Mouse (Mus musculus): Measurements from ENCODE around the gene Sall2.

GRCm38 (mm10) chr14:52315283-52315780 lies 13.2 kb downstream of the Sall2 start:
- TF ChIP-seq CTCF (IDR thresholded peaks at IDR 0.05; ENCODE audit: extremely low read depth, insufficient read depth, insufficient read length, insufficient replicate concordance) (no peak), POLR2A (IDR thresholded peaks at IDR 0.05; ENCODE audit: low read depth, low read length) (no peak)
